Mouse (Mus musculus): ENCODE data around the gene Otud7b.
"Not testable (repeated sequence)": the region's sequence is repeated elsewhere in the genome, so short reads cannot be mapped to it uniquely, and the experiment has no call there.

The Otud7b gene

DNA sequence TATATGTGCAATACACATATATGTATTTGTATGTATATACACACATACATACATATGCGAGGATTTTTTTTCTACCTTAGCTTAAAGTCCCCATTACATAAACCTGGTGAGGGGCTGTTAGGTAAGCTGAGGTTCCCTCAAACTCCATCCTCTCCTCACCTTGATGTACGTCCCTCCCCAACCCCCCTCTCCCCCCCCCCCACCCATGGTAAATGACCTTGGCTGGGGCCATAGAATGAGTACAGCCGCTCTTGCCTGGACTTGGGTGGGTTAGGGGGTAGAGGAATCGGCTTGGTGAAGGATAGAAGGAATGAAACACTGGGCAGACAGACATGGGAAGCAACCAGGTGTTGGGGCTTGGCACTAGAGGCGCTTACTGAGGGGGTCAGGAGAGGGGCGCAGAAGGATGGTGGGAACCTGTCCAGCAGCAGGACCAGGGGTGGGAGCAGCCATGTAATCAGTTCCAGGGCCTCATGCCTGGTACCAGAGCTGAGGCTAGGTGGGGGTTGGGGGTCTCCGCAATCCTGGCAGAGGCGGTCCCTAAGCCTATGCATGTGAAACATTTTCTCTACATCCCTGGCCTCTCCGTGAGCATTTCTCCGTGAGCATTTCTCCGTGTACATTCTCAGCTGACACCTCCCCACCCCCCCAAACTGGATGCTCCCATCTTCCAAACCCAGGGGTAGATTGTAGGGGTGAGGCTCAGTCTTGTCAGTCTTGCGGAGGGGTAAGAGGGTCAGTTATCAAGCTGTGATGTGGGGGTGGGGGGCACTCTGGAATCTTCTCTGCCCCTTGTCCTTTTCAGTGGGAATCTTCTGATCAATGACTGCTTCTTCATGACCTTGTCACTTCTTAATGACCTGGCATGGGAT, 77.4 kb downstream of the Otud7b start:
- DNase-seq = peak; percentile 64 to 73

DNA sequence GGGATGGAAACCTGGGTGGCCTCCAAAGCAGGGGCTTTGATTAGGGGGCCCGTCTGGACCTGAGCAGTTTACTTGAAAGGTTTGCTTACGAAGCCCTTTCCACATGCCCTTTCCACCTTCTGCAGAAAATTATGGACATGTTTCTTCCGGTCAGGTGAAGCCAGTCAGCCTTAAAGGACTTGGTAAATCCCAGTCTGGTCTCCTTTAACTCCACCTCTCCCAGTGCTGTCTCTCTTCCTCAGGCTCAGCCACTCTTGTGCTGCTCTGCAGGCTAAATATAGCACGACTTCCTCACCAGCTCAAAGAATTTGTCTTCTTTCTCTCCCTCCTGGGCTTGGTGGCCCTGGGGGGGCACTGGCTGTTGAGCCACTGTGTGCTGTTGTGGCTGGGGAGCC, 78.1 kb downstream of the Otud7b start:
- peak in 1 of 2 experiments; percentile 54 for DNase-seq

DNA sequence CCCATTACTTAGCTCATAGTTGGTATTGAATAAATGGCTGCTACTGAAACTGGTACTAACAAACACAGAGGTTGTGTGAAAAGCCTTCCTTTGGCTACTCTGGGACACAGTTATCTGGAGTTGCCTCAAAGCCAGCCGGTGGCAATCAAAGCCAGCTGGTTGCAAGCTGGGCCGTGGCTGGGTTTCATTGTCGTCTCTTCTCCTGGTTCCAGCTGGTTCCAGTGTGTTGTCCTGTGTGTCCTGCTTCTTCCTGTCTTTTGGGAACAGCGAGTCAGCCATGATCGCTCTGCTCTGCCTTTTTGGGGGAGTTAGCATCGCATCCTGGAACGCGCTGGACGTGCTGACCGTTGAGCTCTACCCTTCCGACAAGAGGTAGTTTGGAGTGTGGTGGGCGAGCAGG, 88.7 kb downstream of the Otud7b start:
- no peak for DNase-seq

- no peak for DNase-seq
Observed at GRCm38 (mm10) chr3:96194966-96195365, 90.6 kb downstream of the Otud7b start.

DNA sequence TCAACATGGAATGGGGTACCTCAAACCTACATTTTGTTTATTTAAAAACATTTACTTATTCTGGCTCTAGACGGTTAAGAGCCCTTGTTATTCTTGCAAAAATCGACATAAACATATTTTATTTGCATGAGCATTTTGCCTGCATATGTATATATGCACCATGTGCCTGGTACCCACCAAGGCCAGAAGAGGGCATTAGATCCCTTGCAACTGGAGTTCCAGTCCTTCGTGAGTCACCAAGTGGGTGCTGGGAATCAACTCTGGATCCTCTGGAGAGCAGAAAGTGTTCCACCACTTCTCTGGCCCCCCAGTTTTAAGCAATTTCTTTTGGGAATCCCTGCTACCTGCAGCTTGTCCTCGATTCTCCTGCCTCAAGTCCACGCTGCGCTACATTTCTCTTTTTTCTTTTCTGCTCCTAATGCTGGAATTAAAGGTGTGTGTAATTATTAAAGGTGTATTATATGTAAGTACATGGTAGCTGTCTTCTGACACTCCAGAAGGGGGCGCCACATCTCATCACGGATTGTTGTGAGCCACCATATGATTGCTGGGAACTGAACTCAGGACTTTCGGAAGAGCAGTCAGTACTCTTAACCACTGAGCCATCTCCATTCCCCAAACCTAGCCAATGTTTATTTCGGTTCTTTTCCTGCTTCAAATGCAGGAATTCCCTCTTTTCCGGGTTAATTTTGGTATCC, 91.4 kb downstream of the Otud7b start:
- DNase-seq = peak; percentile 45 to 68

GRCm38 (mm10) chr3:96196437-96197128, 92.3 kb downstream of the Otud7b start:
- DNase-seq = no peak

DNA sequence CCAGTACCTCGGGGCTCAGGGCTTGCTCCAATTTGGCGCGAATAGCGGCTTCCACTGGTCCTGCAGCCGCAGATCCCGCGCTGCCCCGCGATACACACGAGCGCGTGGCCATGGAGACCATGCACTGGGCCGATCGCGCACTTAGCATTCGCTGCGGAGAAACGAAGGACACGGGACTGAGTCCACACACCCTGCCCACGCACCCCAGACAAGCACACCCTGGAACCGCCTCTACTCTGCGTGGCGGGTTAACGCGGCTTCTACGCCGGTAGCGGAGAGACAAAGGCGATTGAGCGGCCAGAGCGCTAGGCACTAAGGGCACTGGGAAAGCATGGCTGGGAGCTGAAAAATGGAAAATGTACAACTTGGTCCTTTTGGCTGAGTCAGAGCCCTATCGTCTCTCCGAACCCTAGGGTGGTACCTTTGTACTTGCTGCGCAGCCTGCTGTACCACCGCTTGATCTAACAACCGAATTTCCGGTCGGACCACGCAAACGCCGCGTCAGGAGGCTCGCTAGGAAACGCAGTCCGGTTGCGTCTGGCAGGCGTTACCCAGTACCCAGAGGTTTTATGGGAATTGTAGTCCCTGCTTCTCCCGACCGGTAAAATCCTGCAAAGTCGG, 92.9 kb downstream of the Otud7b start:
- DNase-seq = peak; percentile 90 to 92

GRCm38 (mm10) chr3:96198181-96198580, 93.9 kb downstream of the Otud7b start:
- DNase-seq = no peak

GRCm38 (mm10) chr3:96198601-96199251, 94.4 kb downstream of the Otud7b start:
- not testable (repeated sequence) for DNase-seq

GRCm38 (mm10) chr3:96199731-96200130, 95.4 kb downstream of the Otud7b start:
- no peak for DNase-seq

DNA sequence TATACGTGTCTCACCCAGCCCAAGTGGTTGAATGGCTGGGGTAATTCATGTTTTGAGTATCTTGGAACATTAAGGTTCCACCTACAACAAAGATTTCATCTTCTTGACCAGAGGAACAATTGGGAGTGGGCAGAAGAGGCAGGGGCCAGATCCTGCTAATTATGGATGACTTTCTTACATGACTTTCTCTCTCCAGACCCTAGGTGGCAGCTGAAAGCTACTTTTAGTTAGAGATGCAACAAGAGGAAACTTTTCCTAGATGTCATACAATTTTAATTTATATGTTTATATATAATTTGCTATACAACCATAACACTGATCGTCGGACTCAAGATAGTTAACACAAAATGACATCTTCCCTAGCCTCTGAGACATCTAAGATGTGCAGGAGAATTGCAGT, 103.5 kb downstream of the Otud7b start:
- no peak for DNase-seq

- DNase-seq = peak in 1 of 2 experiments; percentile 45
Observed at GRCm38 (mm10) chr3:96209242-96209641, 104.9 kb downstream of the Otud7b start.

Data from cerebellum, postnatal 14 days (tissue).